Mouse (Mus musculus) brain, embryonic 18.5 days (tissue): ENCODE measurements around the gene Adprhl1.

Experiments
- DNase-seq: peaks from one replicate; pipeline ENCODE4 v3.0.0-alpha.2; 2012; ENCODE audit warnings: low read depth, low spot score

Adprhl1 gene

DNA sequence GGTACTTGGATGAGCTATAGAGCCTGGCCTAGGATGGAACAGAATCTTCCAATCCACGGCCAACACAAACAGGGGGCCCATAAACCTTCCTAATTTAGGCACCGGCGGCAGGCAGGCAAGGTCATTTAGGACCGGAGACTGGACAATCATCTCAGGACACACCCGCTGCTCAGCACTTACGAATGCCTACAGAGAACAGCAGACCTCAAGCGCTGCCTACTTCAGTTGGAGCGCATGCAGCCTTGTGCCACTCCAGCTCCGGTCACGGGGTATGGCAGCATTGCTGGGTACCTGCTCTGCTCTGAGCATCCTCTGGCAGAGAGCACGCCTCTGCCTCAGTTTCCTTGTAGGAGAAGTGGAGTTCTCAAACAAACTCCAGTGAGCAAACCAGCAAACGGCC lies 24.2 kb downstream of the Adprhl1 start:
- no peak for DNase-seq

DNA sequence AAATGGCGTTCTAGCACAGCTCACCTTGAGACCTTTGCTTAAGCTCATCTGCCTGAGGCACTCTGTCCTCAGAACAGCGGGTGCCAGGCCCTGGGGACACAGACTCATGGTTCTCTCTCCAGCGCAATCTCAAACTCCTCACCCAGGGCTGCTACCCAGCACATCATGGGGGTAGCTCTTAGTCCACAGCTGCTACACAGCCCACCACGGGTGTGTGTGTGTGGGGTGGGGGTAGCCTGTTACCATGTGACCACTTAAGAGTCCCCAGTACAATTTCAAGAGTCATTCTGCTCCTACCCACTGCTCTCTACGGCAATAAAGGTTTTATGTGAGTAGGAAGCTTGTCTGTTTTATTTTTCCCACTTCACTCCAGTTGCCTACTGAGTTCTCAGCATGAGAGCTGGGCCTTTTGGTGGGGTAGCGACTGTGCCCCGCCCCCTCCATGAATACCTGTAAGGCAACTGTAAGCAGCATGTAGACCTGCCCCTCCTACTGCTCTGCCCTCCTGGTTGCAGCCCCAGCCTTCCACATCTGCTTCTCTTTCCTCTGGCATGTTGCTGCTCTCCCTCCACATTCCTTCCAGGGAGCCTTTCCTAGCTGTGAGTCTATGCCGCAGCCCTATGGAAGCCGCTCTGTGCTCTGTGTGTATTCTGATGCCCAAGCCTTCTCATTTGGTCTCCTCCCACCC lies 24.9 kb downstream of the Adprhl1 start:
- DNase-seq, result no peak

- no peak for DNase-seq
These were observed 26.8 kb downstream of the Adprhl1 start for GRCm38 (mm10) chr8:13227184-13227583.

GRCm38 (mm10) chr8:13226288-13226687 lies 27.7 kb downstream of the Adprhl1 start:
- DNase-seq, result no peak

DNA sequence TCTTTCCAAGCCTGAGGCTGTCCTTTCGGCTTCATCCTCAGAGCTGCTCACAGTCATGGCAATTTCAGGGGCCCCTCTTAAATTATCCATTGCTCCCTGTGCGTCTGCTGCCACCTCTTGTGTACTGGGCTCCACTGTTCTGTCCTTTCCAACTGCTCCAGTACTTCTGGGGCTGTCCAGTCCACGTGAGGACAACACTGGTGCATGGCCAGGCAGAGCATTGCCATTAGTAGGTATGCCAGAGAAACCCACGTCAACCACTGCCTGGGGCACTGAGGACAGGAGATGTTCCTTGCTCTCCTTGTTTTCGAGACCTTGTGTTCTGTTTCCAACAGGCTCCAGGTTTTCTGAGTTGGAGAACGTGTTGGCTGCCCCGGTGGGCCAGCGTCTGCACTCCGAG lies 29.5 kb downstream of the Adprhl1 start:
- DNase-seq, result no peak

DNA sequence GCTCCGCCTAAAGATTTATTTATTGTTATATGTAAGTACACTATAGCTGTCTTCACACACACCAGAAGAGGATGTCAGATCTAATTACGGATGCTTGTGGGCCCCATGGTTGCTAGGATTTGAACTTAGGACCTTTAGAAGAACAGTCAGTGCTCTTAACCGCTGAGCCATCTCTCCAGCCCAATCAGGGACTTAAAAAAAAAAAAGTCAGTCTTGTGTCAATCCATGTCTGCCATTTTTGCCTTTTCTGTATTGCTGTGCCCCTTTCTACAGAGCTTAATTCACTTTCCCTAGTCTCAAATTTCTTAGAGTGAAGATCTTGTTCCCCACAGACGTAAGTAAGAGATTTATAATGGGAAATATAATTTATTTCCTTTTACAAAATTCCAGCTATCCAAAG lies 35.5 kb downstream of the Adprhl1 start:
- no peak for DNase-seq

DNA sequence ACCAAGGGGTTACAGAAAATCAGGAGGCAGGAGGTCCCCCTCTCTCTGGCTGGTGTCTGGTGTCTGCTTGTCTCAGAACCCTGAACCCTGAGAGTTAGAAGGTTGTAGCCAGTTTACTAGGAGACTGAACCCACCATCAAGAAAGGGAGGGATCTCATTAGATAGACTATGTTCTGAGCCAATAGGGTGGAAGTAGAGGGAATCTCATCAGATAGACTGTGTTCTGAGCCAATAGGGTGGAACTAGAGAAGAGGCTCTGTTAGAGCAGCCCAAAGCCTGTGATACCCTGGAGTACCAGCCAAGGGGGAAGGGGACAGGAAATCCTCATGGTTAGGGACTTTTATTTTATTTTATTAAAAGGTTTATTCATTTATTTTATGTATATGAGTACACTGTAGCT lies 36.0 kb downstream of the Adprhl1 start:
- DNase-seq, result no peak

DNA sequence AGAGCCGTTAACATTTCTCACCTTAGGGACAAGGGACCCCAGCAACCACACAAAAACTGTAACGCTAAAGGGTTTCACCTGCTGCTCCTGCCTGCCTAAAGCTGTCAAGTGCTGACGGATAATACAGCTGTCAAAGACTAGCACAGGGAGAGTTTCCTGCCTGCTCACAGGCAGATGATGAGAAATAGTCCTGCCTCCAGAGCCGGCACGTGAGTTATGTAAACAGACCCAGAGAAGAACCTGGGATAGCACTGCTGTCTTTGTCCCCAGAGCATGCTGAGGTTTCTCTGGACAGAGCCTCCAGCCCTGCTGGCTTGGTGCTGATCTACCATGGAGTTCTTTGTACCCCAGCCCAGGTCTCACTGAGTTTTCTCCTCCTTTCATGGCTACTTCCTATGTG lies 36.9 kb downstream of the Adprhl1 start:
- DNase-seq, result no peak

- DNase-seq, result no peak
These were observed 37.6 kb downstream of the Adprhl1 start for GRCm38 (mm10) chr8:13216386-13216785.

- DNase-seq, result peak; percentile 30
These were observed 40.3 kb downstream of the Adprhl1 start for GRCm38 (mm10) chr8:13213479-13214268.

- no peak for DNase-seq
These were observed 44.2 kb downstream of the Adprhl1 start for GRCm38 (mm10) chr8:13209770-13210169.

DNA sequence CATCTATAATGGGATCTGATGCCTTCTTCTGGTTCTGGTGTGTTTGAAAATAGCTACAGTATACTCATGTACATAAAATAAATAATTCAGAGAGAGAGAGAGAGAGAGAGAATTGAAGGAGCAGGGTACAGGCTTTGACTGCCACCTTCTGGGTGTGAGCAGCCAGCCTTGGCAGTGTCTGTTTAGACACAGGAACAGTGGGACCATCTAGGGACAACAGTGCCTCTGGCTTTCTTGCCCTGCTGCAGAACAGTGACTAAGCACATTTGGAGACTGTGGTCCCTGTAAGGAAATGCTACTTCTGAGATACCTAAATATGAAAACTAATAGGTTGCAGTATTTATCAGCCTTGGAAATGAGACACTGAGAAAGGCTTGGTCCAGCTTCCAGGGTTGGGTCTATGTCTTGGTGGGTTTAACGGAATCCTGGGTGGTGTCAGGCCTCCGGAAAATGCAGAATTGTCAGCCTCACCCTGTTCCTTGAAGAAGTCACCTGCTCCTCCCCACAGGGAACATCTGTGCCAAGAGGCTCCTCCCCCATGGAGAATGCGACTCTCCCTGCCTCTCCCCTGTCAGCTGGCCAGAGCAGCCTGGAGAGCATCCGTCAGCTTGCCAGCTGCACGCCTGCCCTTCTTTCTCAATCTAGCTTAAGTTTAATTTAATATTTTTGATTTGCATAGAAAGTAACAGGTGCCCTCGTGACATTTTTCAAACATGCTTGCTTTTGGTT lies 45.2 kb downstream of the Adprhl1 start:
- DNase-seq, result no peak

- no peak for DNase-seq
These were observed 47.7 kb downstream of the Adprhl1 start for GRCm38 (mm10) chr8:13206290-13206689.

DNA sequence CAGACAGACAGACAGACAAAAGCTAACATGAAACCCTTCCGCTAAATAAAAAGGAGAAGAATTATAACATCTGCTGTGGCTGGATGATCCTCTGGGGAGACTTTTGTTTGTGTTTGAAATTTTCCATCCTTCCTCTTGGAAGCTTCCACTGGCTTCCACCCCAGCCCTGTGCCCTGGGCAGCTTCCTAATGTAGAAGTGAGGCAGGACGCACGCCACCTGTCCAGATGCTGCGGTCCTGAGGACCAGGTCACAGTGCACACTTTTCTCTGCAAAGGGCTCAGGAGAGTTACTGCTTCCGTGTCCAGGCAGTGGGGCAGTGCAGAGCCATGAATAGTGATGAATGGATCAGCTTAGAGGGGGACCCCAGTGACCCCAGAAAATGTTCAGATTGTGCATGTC lies 48.7 kb downstream of the Adprhl1 start:
- DNase-seq, result no peak

GRCm38 (mm10) chr8:13204371-13205140 lies 49.4 kb downstream of the Adprhl1 start:
- DNase-seq, result no peak

DNA sequence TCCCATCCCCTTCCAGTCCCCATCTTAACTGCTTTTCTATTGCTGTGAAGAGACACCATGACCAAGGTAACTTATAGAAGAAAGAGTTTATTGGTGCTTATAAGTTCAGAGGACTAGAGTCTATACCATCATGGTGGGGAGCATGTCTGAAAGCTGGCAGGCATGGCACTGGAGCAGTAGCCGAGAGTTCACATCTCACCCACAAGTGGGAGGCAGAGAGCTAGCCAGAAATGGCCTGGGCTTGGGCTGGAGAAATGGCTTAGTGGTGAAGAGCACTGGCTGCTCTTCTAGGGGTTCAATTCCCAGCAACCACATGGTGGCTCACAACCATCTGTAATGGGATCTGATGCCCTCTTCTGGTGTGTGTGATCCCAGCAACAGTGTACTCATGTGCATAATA lies 50.5 kb downstream of the Adprhl1 start:
- no peak for DNase-seq

GRCm38 (mm10) chr8:13202806-13203205 lies 51.2 kb downstream of the Adprhl1 start:
- no peak for DNase-seq

- no peak for DNase-seq
These were observed 51.9 kb downstream of the Adprhl1 start for GRCm38 (mm10) chr8:13202041-13202440.

DNA sequence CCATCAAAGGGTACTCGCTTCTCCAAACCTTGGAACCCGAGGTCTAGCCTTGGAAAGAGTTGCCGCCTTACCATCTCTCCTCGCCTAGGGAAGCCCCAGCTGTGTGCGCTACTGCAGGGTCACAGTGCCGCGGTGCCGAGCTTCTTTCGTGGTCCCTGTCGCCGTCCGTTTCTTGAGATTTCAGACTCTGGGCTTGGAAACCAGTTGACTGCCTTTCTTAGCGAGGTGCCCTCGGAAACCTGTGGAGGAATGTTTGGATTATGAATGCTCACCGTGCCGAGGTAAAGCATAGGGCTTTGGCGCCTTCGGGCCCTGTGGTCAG lies 53.0 kb downstream of the Adprhl1 start:
- DNase-seq, result no peak

- DNase-seq, result no peak
These were observed 53.5 kb downstream of the Adprhl1 start, which contains the start of gene Grtp1 for GRCm38 (mm10) chr8:13200301-13201012. Gene Grtp1, minus strand, starts transcription at chr8:13200620.

DNA sequence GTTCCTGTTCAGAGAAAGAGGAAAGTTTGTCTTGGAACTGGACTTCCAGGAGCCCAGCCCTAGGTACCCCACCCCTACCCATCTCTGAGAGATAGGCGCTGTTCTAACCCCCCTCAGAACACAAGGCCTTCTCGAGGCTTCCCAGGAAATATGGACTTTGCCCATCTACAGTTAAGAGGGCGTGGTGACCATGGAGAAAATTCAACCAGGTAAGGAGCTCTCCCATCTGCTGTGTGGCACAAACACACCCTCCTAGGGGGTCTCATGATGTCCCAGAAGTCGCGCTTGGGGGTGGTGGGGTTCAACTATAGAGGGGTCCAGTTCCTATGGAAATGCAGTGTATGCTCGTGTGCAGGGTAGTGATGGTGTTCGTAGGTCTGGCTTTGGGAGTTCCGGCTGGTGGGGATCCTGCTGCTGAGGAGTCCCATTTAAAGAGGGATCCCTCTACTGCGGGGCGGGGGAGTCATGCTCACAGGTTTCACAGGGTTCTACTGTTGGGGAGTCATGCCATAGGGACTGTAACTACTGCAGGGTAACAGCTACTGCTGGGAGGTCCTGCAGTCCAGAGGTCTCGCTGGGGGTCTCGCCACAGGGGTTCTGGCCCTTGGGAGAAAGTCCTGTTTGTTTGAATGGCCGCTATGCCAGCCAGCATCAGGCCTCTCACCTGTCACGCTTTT lies 54.4 kb downstream of the Adprhl1 start:
- no peak for DNase-seq
